Mouse (Mus musculus) heart, adult 11 months (tissue): Measurements from ENCODE around the gene Dync1i1.

ENCODE experiments used
- DNase-seq: peaks from one replicate; pipeline ENCODE4 v3.0.0; 2022

Dync1i1 gene

GRCm38 (mm10) chr6:5781752-5782151, 56.3 kb downstream of the Dync1i1 start:
- peak; percentile 60 for DNase-seq

- DNase-seq, result peak; percentile 46
Observed at GRCm38 (mm10) chr6:5783830-5784229, 58.4 kb downstream of the Dync1i1 start.

GRCm38 (mm10) chr6:5790607-5791006, 65.2 kb downstream of the Dync1i1 start:
- DNase-seq, result no peak

GRCm38 (mm10) chr6:5794106-5794753, 68.8 kb downstream of the Dync1i1 start:
- DNase-seq, result no peak

GRCm38 (mm10) chr6:5795314-5795713, 69.9 kb downstream of the Dync1i1 start:
- DNase-seq, result no peak

GRCm38 (mm10) chr6:5802124-5802839, 76.8 kb downstream of the Dync1i1 start:
- DNase-seq, result no peak

GRCm38 (mm10) chr6:5802840-5803491, 77.5 kb downstream of the Dync1i1 start:
- peak; percentile 91 for DNase-seq

- DNase-seq, result no peak
Observed at GRCm38 (mm10) chr6:5808008-5808421, 82.6 kb downstream of the Dync1i1 start.

GRCm38 (mm10) chr6:5812076-5812475, 86.6 kb downstream of the Dync1i1 start:
- DNase-seq, result no peak

- peak; percentile 35 for DNase-seq
Observed at GRCm38 (mm10) chr6:5819674-5820073, 94.2 kb downstream of the Dync1i1 start.

GRCm38 (mm10) chr6:5825461-5825860, 100.0 kb downstream of the Dync1i1 start:
- DNase-seq, result peak; percentile 42

- peak; percentile 64 for DNase-seq
Observed at GRCm38 (mm10) chr6:5827064-5827463, 101.6 kb downstream of the Dync1i1 start.

GRCm38 (mm10) chr6:5828409-5828974, 103.1 kb downstream of the Dync1i1 start:
- peak; percentile 64 for DNase-seq

- DNase-seq, result peak; percentile 43
Observed at GRCm38 (mm10) chr6:5829148-5829547, 103.7 kb downstream of the Dync1i1 start.

- DNase-seq, result no peak
Observed at GRCm38 (mm10) chr6:5830717-5831116, 105.3 kb downstream of the Dync1i1 start.

- DNase-seq, result no peak
Observed at GRCm38 (mm10) chr6:5831233-5831632, 105.8 kb downstream of the Dync1i1 start.

- peak; percentile 77 for DNase-seq
Observed at GRCm38 (mm10) chr6:5832838-5833237, 107.4 kb downstream of the Dync1i1 start.

GRCm38 (mm10) chr6:5842466-5842865, 117.0 kb downstream of the Dync1i1 start:
- DNase-seq, result peak; percentile 66

GRCm38 (mm10) chr6:5846154-5846553, 120.7 kb downstream of the Dync1i1 start:
- peak; percentile 64 for DNase-seq

GRCm38 (mm10) chr6:5854048-5854836, 128.8 kb downstream of the Dync1i1 start:
- peak; percentile 55 for DNase-seq

GRCm38 (mm10) chr6:5855526-5855925, 130.1 kb downstream of the Dync1i1 start:
- peak; percentile 42 for DNase-seq

GRCm38 (mm10) chr6:5858371-5858770, 132.9 kb downstream of the Dync1i1 start:
- peak; percentile 36 for DNase-seq
